Mouse (Mus musculus) A20 (cell line): Measurements from ENCODE around the gene Ddr2.
"Not testable (repeated sequence)": the region's sequence is repeated elsewhere in the genome, so short reads cannot be mapped to it uniquely, and the experiment has no call there.

Experiments used
- DNase-seq: peaks from one replicate; pipeline ENCODE4 v3.0.0-alpha.2; 2011; ENCODE audit warnings: low read depth, low spot score

The Ddr2 gene

GRCm38 (mm10) chr1:170102814-170103213, 7.7 kb downstream of the Ddr2 start:
- not testable (repeated sequence) for DNase-seq

- DNase-seq, result no peak
Measured at GRCm38 (mm10) chr1:170086631-170087030, 23.9 kb downstream of the Ddr2 start.

- DNase-seq, result peak; percentile 9
Measured at GRCm38 (mm10) chr1:170084151-170084796, 26.3 kb downstream of the Ddr2 start.

GRCm38 (mm10) chr1:170080907-170081306, 29.7 kb downstream of the Ddr2 start:
- no peak for DNase-seq

GRCm38 (mm10) chr1:170079465-170079864, 31.1 kb downstream of the Ddr2 start:
- no peak for DNase-seq

GRCm38 (mm10) chr1:170076339-170076738, 34.2 kb downstream of the Ddr2 start:
- no peak for DNase-seq

GRCm38 (mm10) chr1:170073768-170074167, 36.8 kb downstream of the Ddr2 start:
- DNase-seq, result no peak

GRCm38 (mm10) chr1:170069143-170069542, 41.4 kb downstream of the Ddr2 start:
- no peak for DNase-seq

- no peak for DNase-seq
Measured at GRCm38 (mm10) chr1:170065931-170066330, 44.6 kb downstream of the Ddr2 start.

- DNase-seq, result no peak
Measured at GRCm38 (mm10) chr1:170065009-170065408, 45.6 kb downstream of the Ddr2 start.

GRCm38 (mm10) chr1:170064083-170064494, 46.5 kb downstream of the Ddr2 start:
- no peak for DNase-seq

- DNase-seq, result no peak
Measured at GRCm38 (mm10) chr1:170060214-170060613, 50.3 kb downstream of the Ddr2 start.

GRCm38 (mm10) chr1:170059347-170059746, 51.2 kb downstream of the Ddr2 start:
- no peak for DNase-seq

GRCm38 (mm10) chr1:170058051-170058450, 52.5 kb downstream of the Ddr2 start:
- DNase-seq, result no peak

- DNase-seq, result no peak
Measured at GRCm38 (mm10) chr1:170057607-170058006, 53.0 kb downstream of the Ddr2 start.

- DNase-seq, result no peak
Measured at GRCm38 (mm10) chr1:170056921-170057320, 53.6 kb downstream of the Ddr2 start.

- DNase-seq, result no peak
Measured at GRCm38 (mm10) chr1:170056214-170056613, 54.3 kb downstream of the Ddr2 start.

- no peak for DNase-seq
Measured at GRCm38 (mm10) chr1:170052469-170053065, 58.0 kb downstream of the Ddr2 start.

GRCm38 (mm10) chr1:170051631-170052177, 58.9 kb downstream of the Ddr2 start:
- no peak for DNase-seq

- no peak for DNase-seq
Measured at GRCm38 (mm10) chr1:170048434-170048833, 62.1 kb downstream of the Ddr2 start.

GRCm38 (mm10) chr1:170044726-170045471, 65.7 kb downstream of the Ddr2 start:
- no peak for DNase-seq

GRCm38 (mm10) chr1:170043753-170044152, 66.8 kb downstream of the Ddr2 start:
- DNase-seq, result no peak
